ENCODE assay signal across 31 mouse cellular contexts in the genomic region with DNA sequence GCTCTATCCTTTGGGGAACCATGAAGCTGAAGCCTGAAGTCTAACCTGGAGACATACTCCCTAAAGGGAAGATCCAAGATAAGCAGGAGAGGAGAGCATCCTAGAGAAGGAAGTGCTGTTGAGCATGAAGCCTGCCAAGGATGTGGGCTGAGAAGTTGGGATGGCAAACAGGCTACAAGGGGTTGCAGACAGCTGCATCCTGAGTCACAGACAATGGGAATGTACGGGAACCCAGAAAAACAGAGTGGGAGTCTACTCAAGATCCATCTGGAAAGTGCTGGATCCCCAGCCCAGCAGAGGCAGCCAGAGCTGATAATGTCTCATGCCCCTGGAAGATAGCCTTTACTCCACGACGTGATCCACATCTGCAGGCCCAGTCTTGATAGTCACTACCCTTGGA. TPM values are rescaled to one million over a fixed set of nuclear protein-coding genes. Genes with fewer than 3 reads are reported as not detected.
A peak's percentile ranks its signal among the peaks of the same experiment; 100 is the strongest.
DNase-seq lines count a peak whose midpoint lies in the region; ATAC-seq and TF ChIP-seq lines count a peak whose summit lies in the region.
"Had no signal": no experiment of that assay in that cellular context is flagged by ENCODE, and none has a peak within 500 bp of the region (broad histone marks: within the 10 kb centered on the region; RNA-seq: fewer than 3 reads in every experiment).

No protein-coding gene starts in this region.

- intact Hi-C loops in left cerebral cortex, postnatal 10 days (cut with DNase I): no loop called here

- WGBS in olfactory bulb, adult 2 months: 58% methylated on average over 3 of the region's 3 CpGs

- ATAC-seq in activated CD4-positive, CD25-positive, alpha-beta regulatory T cell, adult 4 months: no peak
- ATAC-seq: forebrain, embryonic 13.5 days; forebrain, embryonic 16.5 days; hindbrain, embryonic 16.5 days had no signal

- peak overlapping the region; percentile 73 for H3K27ac ChIP-seq in olfactory bulb, adult 2 months (ENCODE audit: insufficient read depth, low read depth, low read length)
- H3K27ac ChIP-seq: forebrain, embryonic 10.5 days; forebrain, embryonic 13.5 days; heart, embryonic 15.5 days; hindbrain, embryonic 10.5 days; hindbrain, embryonic 13.5 days had no signal

- TF ChIP-seq POLR2A in olfactory bulb, adult 2 months (IDR thresholded peaks at IDR 0.05; ENCODE audit: insufficient read depth, low read depth, low read length): no peak

- peaks cover 21% of the 10 kb centered on the region for H3K4me1 ChIP-seq in olfactory bulb, adult 2 months (ENCODE audit: control insufficient read depth, insufficient read depth, low read length)
- H3K4me1 ChIP-seq: forebrain, embryonic 13.5 days; hindbrain, embryonic 13.5 days had no signal

- TF ChIP-seq CTCF in olfactory bulb, adult 2 months (IDR thresholded peaks at IDR 0.05; ENCODE audit: insufficient read depth, low read depth, low read length): no peak

- H3K4me3 ChIP-seq in olfactory bulb, adult 2 months (ENCODE audit: insufficient read depth, low read depth, low read length): no peak overlapping the region
- H3K4me3 ChIP-seq: forebrain, embryonic 10.5 days; forebrain, embryonic 13.5 days; heart, embryonic 12.5 days; heart, embryonic 15.5 days; hindbrain, embryonic 10.5 days; hindbrain, embryonic 13.5 days had no signal

- DNase-seq in layer of hippocampus, adult 18-20 months (ENCODE audit: low spot score in 2 of 2): peak; percentile 31 to 52
- no peak for DNase-seq in layer of hippocampus, postnatal 10 days (ENCODE audit: low spot score in 2 of 2)
- peak; percentile 27 to 43 for DNase-seq in left cerebral cortex, adult 18-20 months (ENCODE audit: low spot score in 2 of 2)
- DNase-seq in left cerebral cortex, postnatal 10 days (ENCODE audit: extremely low spot score in 1 of 2, low spot score in 2 of 2): no peak
- peak; percentile 77 for DNase-seq in brain, adult 2 months (ENCODE audit: low read depth, low spot score)
- DNase-seq: adrenal gland, adult 8-10 months; adrenal gland, postnatal 25 days; B cell, adult 2 months; cerebellum, adult 18-20 months; cerebellum, adult 9-10 months; cerebellum, postnatal 14 days; gastrocnemius, postnatal 25 days; heart, adult 18-20 months; heart, postnatal 10 days; heart, postnatal 36 days had no signal

RNA-seq across cellular contexts. Expression of gene Aqp12, which starts 25.1 kb away (rescaled TPM):
- not detected for total RNA-seq in layer of hippocampus, adult 18-20 months (2021)
- total RNA-seq in layer of hippocampus, postnatal 10 days (2021): not detected
- not detected for total RNA-seq in left cerebral cortex, adult 18-20 months (2021)
- not detected for total RNA-seq in left cerebral cortex, postnatal 10 days (2021)
- not detected in 2 replicates for polyA plus RNA-seq in olfactory bulb, adult 2 months (2012; ENCODE audit: insufficient read depth, insufficient read length, low replicate concordance, missing spikeins)
- polyA plus RNA-seq in activated CD4-positive, CD25-positive, alpha-beta regulatory T cell, adult 4 months (2017; shearing (Covaris generic)): not detected
- total RNA-seq: adrenal gland, postnatal 25 days; gastrocnemius, adult 8-10 months; gastrocnemius, postnatal 25 days; heart, adult 18-20 months; heart, postnatal 10 days; heart, postnatal 36 days; MEL had no signal
- polyA plus RNA-seq: embryonic facial prominence, embryonic 11.5 days; embryonic facial prominence, embryonic 14.5 days; forebrain, embryonic 10.5 days; forebrain, embryonic 13.5 days; forebrain, embryonic 16.5 days; frontal cortex, adult 2 months; gonadal fat pad, adult 2 months; heart, embryonic 12.5 days; heart, embryonic 15.5 days; hindbrain, embryonic 10.5 days; hindbrain, embryonic 13.5 days; hindbrain, embryonic 16.5 days had no signal

Comparison
In these comparisons a context has a peak if more than half of its experiments do, and no peak if none do; other contexts are left out.
1. DNase-seq: peak in layer of hippocampus, adult 18-20 months (2 of 2), left cerebral cortex, adult 18-20 months (2 of 2) and brain, adult 2 months (single experiment); none in layer of hippocampus, postnatal 10 days (0 of 2) and left cerebral cortex, postnatal 10 days (0 of 2).